Mouse (Mus musculus): ENCODE data around the gene Gm11084.

DNA sequence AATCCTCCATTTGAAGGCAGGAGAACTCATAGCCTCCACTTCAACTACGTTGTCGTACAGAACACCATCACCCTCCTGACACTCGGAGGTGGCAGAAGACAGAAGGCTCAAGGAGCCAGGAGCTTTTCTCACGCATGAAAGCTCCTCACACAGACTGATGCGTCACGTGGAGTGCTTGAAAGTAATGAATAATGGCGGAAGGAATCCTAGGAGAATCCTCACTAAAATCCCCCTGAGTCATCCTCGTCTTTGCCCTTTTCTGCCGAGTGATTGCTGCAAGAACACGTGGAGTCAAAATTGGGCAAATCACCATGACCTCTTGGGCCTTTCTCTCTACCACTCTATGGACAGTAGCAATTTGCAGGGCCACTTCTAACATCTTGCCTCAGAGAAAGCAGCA lies 61.5 kb downstream of the Gm11084 start:
- TF ChIP-seq CTCF (IDR thresholded peaks at IDR 0.05; ENCODE audit: low read depth, low read length) (no peak), POLR2A (IDR thresholded peaks at IDR 0.05; ENCODE audit: borderline replicate concordance, low read depth, low read length) (no peak)

Data from bone marrow macrophage, adult 2 months (primary cell).